Mouse (Mus musculus) liver, embryonic 15.5 days (tissue): Measurements from ENCODE around the gene Aoah. TPM values are rescaled to one million over a fixed set of nuclear protein-coding genes. Genes with fewer than 3 reads are reported as not detected.

Experiments used
- ATAC-seq: fragments of 200-750 bp; cut with Nextera tagmentation; 2 replicates; pipeline ENCODE4 v1.8.0; 2017; ENCODE audit warnings: moderate number of reproducible peaks, mild to moderate bottlenecking, moderate library complexity; ENCODE audit not compliant: insufficient read depth
- H3K27ac ChIP-seq: fragments of 300-500 bp; sonication (generic); replicated peaks from 2 replicates; pipeline ENCODE4 v1.5.1; 2015; ENCODE audit warnings: mild to moderate bottlenecking, inconsistent platforms
- H3K27me3 ChIP-seq: fragments of 300-500 bp; sonication (generic); 2 replicates; pipeline ENCODE4 v1.6.1; 2015; ENCODE audit warnings: mild to moderate bottlenecking, inconsistent platforms
- H3K36me3 ChIP-seq: fragments of 300-500 bp; sonication (generic); replicated peaks from 2 replicates; pipeline ENCODE4 v1.6.1; 2015; ENCODE audit warnings: moderate library complexity, mild to moderate bottlenecking, inconsistent platforms
- H3K4me1 ChIP-seq: fragments of 300-500 bp; sonication (generic); replicated peaks from 2 replicates; pipeline ENCODE4 v1.6.1; 2015; ENCODE audit warnings: inconsistent platforms
- H3K4me2 ChIP-seq: fragments of 300-500 bp; sonication (generic); 2 replicates; pipeline ENCODE4 v1.6.1; 2015; ENCODE audit warnings: moderate library complexity, mild to moderate bottlenecking, inconsistent platforms
- H3K4me3 ChIP-seq: fragments of 300-500 bp; sonication (generic); replicated peaks from 2 replicates; pipeline ENCODE4 v1.5.1; 2015; ENCODE audit warnings: mild to moderate bottlenecking, inconsistent platforms
- H3K9ac ChIP-seq: fragments of 300-500 bp; sonication (generic); 2 replicates; pipeline ENCODE4 v1.6.1; 2015; ENCODE audit warnings: moderate library complexity, mild to moderate bottlenecking, inconsistent platforms
- H3K9me3 ChIP-seq: fragments of 300-500 bp; sonication (generic); replicated peaks from 2 replicates; pipeline ENCODE4 v1.6.1; 2016; ENCODE audit warnings: inconsistent platforms
- WGBS: fragments of 180-500 bp; shearing (Covaris S2); methylation state at CpG from one replicate; pipeline ENCODE4 v1.1.7; 2015; ENCODE audit warnings: mixed read lengths; ENCODE audit not compliant: insufficient replicate concordance; 5-methylcytosine and 5-hydroxymethylcytosine counted together
- polyA plus RNA-seq: library from polyadenylated mRNA; unstranded; fragments of >200 nt; fragmentation: Nextera tagmentation; extraction: Ambion mirVana; gene quantifications from 2 replicates; pipeline ENCODE4 v1.2.1, GENCODE M21; 2015

Aoah gene
- polyA plus RNA-seq, 1 experiment from 2014 or later, result 3.2 TPM

DNA sequence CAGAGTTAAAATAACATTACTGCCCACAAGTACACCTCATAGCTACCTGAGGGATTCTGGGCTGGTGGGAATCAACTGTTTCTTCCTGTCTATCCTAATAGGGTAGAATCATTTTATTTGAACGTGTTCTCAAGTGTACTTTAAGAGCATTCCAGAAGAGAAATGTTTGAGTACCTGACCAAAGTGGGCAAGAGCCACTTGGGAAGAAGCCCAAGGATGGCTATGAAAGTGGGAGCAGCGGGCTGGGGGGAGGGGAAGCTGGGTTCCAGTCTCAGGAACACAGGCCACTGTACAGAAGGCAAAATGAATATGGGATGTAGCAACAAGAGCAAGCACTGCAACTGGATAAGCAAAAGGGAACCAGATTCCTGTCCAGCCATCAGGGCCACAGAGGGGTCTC is 111.3 kb downstream of the Aoah start:
- 37% methylated on average over 2 of the region's 2 CpGs for WGBS
- no peak for ATAC-seq
- Histone ChIP-seq H3K9me3 (no peaks in the 10 kb centered on the region), H3K4me1 (no peaks in the 10 kb centered on the region), H3K9ac (no peak overlapping the region), H3K4me2 (no peak overlapping the region), H3K36me3 (no peaks in the 10 kb centered on the region), H3K27me3 (no peaks in the 10 kb centered on the region), H3K27ac (no peak overlapping the region), H3K4me3 (no peak overlapping the region)

DNA sequence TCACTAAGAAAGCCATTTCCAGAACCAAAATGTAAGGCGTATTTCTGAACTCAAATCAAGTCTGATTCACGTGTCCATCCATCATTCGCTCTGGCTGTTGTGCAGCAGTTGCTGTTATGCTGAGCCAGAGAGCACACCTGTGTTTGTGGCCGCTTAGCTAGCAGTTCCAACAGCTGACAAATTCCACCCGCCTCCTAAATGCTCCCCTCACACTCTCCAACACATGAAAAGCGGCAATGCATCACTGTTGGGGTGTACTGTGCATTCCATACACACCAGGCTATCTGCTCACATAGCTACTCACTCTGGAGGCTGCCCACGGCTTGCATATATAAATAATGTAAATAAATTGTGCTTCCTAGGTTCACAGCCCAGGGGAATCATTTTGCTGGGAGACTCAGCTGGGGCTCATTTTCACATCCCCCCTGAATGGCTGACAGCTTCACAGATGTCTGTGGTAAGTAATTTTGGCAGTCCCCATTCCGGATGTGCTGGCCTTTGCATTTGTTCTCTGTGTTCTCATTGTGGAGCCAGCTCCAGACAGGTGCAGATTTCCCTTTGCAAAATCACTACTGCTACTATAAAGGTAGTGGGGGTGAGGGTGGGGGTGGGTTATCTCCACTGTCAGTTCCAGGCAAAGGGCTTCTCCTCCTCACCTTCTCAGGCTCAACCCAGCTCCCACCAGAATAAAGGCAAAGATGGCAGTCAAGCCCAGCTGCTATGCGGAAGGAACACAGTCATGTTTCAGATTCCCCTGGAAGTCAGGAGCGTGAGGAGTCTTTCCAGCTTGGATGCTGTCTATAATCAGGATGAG is 123.0 kb downstream of the Aoah start:
- no peak overlapping the region for H3K4me3 ChIP-seq
- no peaks in the 10 kb centered on the region for H3K4me1 ChIP-seq
- H3K4me2 ChIP-seq, result no peak overlapping the region
- H3K9me3 ChIP-seq, result no peaks in the 10 kb centered on the region
- no peaks in the 10 kb centered on the region for H3K27me3 ChIP-seq
- no peaks in the 10 kb centered on the region for H3K36me3 ChIP-seq
- no peak for ATAC-seq
- H3K9ac ChIP-seq, result no peak overlapping the region
- WGBS, result 57% methylated on average over 10 of the region's 10 CpGs
- H3K27ac ChIP-seq, result no peak overlapping the region

DNA sequence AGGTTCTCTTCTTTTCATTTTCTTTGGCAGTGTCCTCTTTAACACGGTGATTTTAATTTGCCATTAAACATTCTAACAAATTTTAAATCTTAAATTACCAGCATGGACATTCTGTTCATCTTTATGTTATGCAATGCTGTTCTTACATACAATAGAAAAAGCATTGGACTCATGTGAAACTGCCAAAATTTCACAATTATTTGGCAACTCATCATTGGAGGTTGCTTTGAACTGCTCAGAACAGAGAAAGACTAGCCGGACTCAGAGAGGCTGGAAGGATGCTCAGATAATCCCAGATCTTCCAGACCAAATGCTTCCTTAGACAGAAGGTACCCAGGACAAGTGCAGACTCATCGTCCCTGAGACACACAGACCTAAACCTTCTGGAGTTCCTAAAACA is 126.5 kb downstream of the Aoah start:
- 70% methylated on average over 3 of the region's 3 CpGs for WGBS
- Histone ChIP-seq H3K9me3 (no peaks in the 10 kb centered on the region), H3K4me3 (no peak overlapping the region), H3K4me2 (no peak overlapping the region), H3K9ac (no peak overlapping the region), H3K27ac (no peak overlapping the region), H3K4me1 (no peaks in the 10 kb centered on the region), H3K27me3 (no peaks in the 10 kb centered on the region), H3K36me3 (no peaks in the 10 kb centered on the region)
- ATAC-seq, result no peak

DNA sequence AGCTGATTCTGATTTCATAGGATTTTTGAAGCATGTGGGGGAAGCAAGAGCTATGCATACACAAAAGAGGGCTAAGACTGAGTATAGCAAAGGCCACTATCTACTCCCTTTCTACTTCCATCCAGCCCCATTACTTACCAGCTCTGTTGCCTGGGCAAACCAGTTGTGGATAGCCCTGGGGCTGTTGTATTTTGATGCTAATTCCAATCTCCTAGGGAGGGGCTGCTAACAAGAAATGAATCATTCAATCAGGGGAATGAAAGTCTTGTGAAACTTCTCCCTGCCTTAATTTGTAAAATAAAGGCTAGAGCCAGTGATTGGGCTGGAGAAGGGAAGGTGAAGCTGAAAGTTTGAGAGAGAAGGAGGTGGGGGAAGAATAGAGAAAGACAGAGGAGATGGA is 142.1 kb downstream of the Aoah start:
- Histone ChIP-seq H3K4me1 (no peaks in the 10 kb centered on the region), H3K36me3 (no peaks in the 10 kb centered on the region), H3K27ac (no peak overlapping the region), H3K9me3 (no peaks in the 10 kb centered on the region), H3K27me3 (no peaks in the 10 kb centered on the region), H3K4me2 (no peak overlapping the region), H3K4me3 (no peak overlapping the region), H3K9ac (no peak overlapping the region)
- ATAC-seq, result no peak

DNA sequence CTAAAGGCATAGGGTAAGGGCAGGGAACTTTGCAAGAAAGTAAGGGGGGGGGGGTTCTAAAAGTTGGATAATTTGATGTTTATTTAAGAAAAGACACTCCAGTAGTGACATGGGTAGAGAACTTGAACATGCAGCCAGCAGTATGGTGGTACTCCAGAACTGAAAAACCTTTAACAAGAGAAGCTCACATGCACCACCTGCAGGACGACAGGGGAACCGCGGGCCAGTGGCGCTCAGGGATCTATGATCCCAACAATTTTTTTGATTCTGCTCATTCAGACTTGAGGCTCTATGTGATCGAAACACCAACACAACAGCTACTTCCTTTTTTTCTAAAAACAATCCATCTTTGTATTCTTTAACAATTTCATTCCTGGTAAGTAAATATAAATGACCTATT is 143.5 kb downstream of the Aoah start:
- no peak overlapping the region for H3K4me2 ChIP-seq
- no peak overlapping the region for H3K27ac ChIP-seq
- H3K27me3 ChIP-seq, result no peaks in the 10 kb centered on the region
- no peaks in the 10 kb centered on the region for H3K9me3 ChIP-seq
- ATAC-seq, result no peak
- WGBS, result 15% methylated on average over 5 of the region's 5 CpGs
- H3K9ac ChIP-seq, result no peak overlapping the region
- H3K4me3 ChIP-seq, result no peak overlapping the region
- H3K36me3 ChIP-seq, result no peaks in the 10 kb centered on the region
- H3K4me1 ChIP-seq, result no peaks in the 10 kb centered on the region

DNA sequence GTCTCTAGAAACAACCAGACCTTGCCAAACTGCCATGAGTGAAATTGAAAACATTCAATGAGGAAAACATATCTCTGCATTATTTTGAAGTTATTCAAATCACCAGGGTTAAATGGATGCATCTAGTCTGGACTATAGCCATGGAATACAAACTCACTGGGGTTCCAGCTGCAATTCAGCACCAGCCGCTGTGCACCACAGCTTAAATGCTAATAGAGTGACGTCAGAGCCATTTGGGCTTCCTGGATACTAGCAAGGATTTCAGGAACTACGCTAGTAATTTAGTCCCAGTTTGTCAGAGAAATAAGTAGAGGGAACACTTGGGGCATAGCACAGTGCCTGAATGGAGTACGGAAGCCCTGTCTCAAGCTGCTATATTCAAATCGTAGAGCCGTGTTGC is 145.2 kb downstream of the Aoah start:
- no peak for ATAC-seq
- WGBS, result 73% methylated on average over 6 of the region's 6 CpGs
- no peaks in the 10 kb centered on the region for H3K9me3 ChIP-seq
- H3K4me1 ChIP-seq, result no peaks in the 10 kb centered on the region
- no peak overlapping the region for H3K9ac ChIP-seq
- H3K27me3 ChIP-seq, result no peaks in the 10 kb centered on the region
- H3K4me2 ChIP-seq, result no peak overlapping the region
- no peak overlapping the region for H3K27ac ChIP-seq
- H3K36me3 ChIP-seq, result no peaks in the 10 kb centered on the region
- H3K4me3 ChIP-seq, result no peak overlapping the region

DNA sequence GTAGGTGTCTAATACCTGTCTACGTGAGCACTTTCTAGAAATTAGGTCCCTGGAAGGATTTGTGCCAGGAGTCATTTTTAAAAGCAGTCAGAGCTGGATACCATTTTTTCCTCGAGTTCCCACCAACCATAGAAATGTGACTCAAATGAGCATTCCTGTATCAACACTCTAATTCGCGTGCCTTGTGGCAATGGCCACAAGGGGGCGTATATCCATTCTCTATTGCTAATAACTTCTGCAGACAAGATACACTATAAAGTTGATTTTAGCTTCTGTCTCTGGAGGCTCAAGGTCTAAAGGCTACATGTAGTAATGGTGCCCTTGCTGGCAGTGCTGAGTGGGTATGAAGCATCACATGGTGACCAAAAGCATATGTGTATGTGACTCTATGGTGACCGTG is 146.5 kb downstream of the Aoah start:
- Histone ChIP-seq H3K4me1 (no peaks in the 10 kb centered on the region), H3K9me3 (no peaks in the 10 kb centered on the region), H3K27ac (no peak overlapping the region), H3K9ac (no peak overlapping the region), H3K4me2 (no peak overlapping the region), H3K4me3 (no peak overlapping the region), H3K27me3 (no peaks in the 10 kb centered on the region), H3K36me3 (no peaks in the 10 kb centered on the region)
- no peak for ATAC-seq
- 33% methylated on average over 6 of the region's 6 CpGs for WGBS

DNA sequence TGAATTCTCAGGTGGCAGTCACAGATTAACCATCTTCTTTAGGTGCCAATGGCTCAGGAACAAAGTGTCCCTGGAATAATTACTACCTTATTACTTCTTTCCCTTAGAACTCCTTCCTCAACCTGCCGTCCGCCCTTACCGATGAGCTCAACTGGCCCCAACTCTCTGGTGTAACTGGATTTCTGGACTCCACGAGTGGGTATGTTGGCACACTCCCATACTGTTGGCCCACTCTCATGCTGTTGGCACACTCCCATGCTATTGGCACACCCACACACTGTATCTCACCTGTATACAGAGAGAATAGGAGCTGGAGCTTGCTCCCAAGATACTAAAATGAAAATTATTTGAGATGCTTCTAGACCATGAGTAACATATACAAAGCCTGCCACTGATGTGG is 147.8 kb downstream of the Aoah start:
- no peak for ATAC-seq
- 65% methylated on average over 4 of the region's 4 CpGs for WGBS
- Histone ChIP-seq H3K36me3 (no peaks in the 10 kb centered on the region), H3K4me1 (no peaks in the 10 kb centered on the region), H3K27ac (no peak overlapping the region), H3K4me2 (no peak overlapping the region), H3K9me3 (no peaks in the 10 kb centered on the region), H3K9ac (no peak overlapping the region), H3K27me3 (no peaks in the 10 kb centered on the region), H3K4me3 (no peak overlapping the region)

DNA sequence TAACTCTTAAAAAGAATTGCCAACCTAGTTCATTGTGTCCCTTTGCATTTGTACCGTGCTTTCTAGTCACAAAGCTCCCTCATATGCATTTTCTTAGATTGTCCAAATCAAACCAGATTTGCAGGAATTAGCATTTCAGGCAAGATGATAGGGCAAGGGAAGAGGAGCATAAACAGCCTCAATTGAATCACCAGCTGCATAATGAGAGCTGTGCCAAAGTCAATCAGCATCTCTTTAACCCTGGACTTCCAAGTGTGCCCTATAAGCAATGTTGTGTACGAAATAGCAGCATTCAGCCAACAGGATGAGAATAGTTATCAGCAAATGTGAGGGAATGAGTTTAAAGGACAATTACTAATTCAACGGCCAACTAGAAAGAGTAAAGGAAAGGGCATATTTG is 169.2 kb downstream of the Aoah start:
- Histone ChIP-seq H3K36me3 (no peaks in the 10 kb centered on the region), H3K4me1 (no peaks in the 10 kb centered on the region), H3K27ac (no peak overlapping the region), H3K4me2 (no peak overlapping the region), H3K4me3 (no peak overlapping the region), H3K9ac (no peak overlapping the region), H3K9me3 (no peaks in the 10 kb centered on the region), H3K27me3 (no peaks in the 10 kb centered on the region)
- no peak for ATAC-seq
- WGBS, result 55% methylated on average over 3 of the region's 3 CpGs

DNA sequence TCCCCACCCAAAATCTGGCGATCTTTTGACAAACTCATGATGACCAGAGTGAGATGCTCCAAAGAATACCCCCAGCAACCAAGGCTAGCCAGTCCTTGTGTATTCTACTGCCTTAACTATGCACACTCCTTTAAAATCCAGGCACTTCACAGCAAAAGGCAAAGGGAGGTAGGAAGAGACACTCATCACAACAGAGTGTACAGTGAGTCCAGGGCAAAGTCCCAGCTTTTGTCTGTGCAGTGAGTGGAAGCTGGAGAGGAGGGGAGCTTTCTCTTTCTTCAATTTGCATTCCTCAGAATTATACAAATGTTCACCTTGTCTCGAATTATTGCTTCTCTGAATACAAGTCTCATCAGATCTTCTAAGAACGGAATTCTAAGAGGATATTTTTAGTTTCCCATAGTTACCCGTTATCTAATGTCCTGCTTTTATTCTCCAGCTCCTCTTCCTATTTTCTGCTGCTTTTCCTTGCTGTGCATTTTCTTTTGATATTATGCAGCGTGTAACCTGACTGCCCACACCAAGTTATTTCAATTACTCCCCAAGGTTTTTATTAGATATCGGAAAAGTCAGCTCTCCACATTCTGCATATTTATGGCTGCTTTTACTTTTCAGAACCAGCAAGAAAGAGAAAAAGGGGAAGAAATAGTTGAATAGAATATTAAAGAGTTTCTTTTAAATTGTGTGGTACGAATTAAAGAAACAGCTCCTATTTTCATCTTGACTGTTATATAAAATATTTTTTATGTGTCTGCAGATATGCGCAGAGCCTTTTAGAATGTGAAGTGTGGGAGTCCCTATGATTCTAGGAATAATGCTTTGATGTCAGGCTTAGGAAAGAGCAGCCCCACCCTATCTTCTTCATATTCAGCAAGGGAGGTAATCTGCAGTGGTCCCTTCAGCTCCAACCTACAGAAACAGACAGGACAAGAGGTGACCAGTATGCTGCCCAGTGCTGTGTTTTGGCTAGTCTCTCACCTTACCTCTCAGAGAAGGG is 187.6 kb downstream of the Aoah start:
- Histone ChIP-seq H3K27me3 (no peaks in the 10 kb centered on the region), H3K4me3 (no peak overlapping the region), H3K36me3 (no peaks in the 10 kb centered on the region), H3K27ac (no peak overlapping the region), H3K4me1 (no peaks in the 10 kb centered on the region), H3K9ac (no peak overlapping the region), H3K4me2 (no peak overlapping the region), H3K9me3 (no peaks in the 10 kb centered on the region)
- ATAC-seq, result no peak
- WGBS, result 59% methylated on average over 8 of the region's 8 CpGs

DNA sequence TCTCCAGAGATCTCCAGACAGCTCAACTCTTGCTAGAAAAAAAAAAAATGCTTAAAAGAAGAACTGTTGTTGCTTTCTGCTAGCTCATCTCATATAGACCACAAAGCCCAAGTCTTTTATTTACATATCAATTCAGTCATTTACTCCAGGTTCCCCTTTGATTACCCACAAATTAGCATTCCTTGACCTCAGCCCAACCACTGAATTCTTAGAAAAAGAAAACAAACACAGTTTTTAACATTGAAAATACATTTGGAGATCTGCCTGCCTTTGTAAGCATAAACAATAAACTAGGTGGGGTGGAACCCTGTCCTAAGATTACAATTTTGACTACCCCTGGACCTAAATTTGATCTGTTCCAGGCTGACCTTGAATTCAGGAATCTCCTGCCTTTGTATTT is 191.6 kb downstream of the Aoah start:
- H3K27ac ChIP-seq, result no peak overlapping the region
- H3K9me3 ChIP-seq, result no peaks in the 10 kb centered on the region
- no peak overlapping the region for H3K9ac ChIP-seq
- no peak overlapping the region for H3K4me3 ChIP-seq
- no peak for ATAC-seq
- H3K36me3 ChIP-seq, result no peaks in the 10 kb centered on the region
- H3K27me3 ChIP-seq, result no peaks in the 10 kb centered on the region
- no peak overlapping the region for H3K4me2 ChIP-seq
- no peaks in the 10 kb centered on the region for H3K4me1 ChIP-seq
